In the genomic region with DNA sequence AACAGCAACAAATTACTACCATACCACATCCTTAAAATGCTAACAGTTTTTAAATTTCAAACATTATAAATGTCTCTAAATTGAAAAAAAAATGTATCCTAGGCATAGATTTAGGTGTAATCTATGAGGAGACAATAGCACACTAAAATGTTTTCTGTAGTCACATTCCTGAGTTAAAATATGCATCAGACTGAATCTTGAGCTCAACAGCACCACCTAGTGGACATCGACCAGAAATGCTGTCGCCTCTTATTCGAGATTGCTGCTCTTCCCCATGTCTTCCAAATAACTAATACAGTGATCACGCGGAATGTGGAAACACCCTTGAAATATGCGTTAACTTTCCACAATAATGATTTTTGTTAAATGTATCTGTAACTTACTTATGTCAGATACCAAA, we compare ENCODE assay signal across 8 mouse cellular contexts. TPM values are rescaled to one million over a fixed set of nuclear protein-coding genes. Genes with fewer than 3 reads are reported as not detected.
DNase-seq lines count a peak whose midpoint lies in the region; ATAC-seq and TF ChIP-seq lines count a peak whose summit lies in the region.

No protein-coding gene starts in this region.

- DNase-seq in kidney, postnatal 0 days (ENCODE audit: low spot score) = peak; percentile 81
- DNase-seq in adrenal gland, postnatal 36 days = peak; percentile 41 to 74
- peak; percentile 47 for DNase-seq in lung, postnatal 36 days
- peak; percentile 35 for DNase-seq in stomach, postnatal 0 days (ENCODE audit: low spot score)

- no peaks in the 10 kb centered on the region for H3K9me3 ChIP-seq in kidney, postnatal 0 days (replicated peaks; ENCODE audit: low read length)
- H3K9me3 ChIP-seq in kidney, embryonic 15.5 days (replicated peaks) = no peaks in the 10 kb centered on the region
- no peaks in the 10 kb centered on the region for H3K9me3 ChIP-seq in E14TG2a.4 (ENCODE audit: low read length)
- H3K9me3 ChIP-seq in stomach, postnatal 0 days (ENCODE audit: control insufficient read depth, low read length) = no peaks in the 10 kb centered on the region

- no peak overlapping the region for H3K9ac ChIP-seq in kidney, postnatal 0 days (ENCODE audit: low read depth, low read length)
- no peak overlapping the region for H3K9ac ChIP-seq in kidney, embryonic 15.5 days
- no peak overlapping the region for H3K9ac ChIP-seq in stomach, postnatal 0 days (ENCODE audit: low read length)

- ATAC-seq in kidney, postnatal 0 days (replicated peaks; ENCODE audit: low FRiP score, low read depth) = no peak
- ATAC-seq in kidney, embryonic 15.5 days (replicated peaks; ENCODE audit: low FRiP score) = no peak
- ATAC-seq in inflammation-experienced regulatory T-cells, adult 6 months = peak; percentile 73
- no peak for ATAC-seq in stomach, postnatal 0 days (ENCODE audit: low FRiP score, low TSS enrichment)

- H3K4me2 ChIP-seq in kidney, postnatal 0 days (ENCODE audit: low read length) = no peak overlapping the region
- no peak overlapping the region for H3K4me2 ChIP-seq in kidney, embryonic 15.5 days
- no peak overlapping the region for H3K4me2 ChIP-seq in stomach, postnatal 0 days (replicated peaks; ENCODE audit: low read depth)

- no peak for TF ChIP-seq POLR2A in embryonic fibroblast, embryonic 13.5 days (IDR thresholded peaks at IDR 0.05; ENCODE audit: low read depth, low read length)

- peak; percentile 88 for TF ChIP-seq CTCF in kidney, postnatal 0 days (IDR thresholded peaks at IDR 0.05; ENCODE audit: low read depth)
- TF ChIP-seq CTCF in E14TG2a.4 (conservative IDR thresholded peaks at IDR 0.05; ENCODE audit: low read length) = peak; percentile 80
- peak; percentile 39; the same call in 1 of the 2 replicates for TF ChIP-seq CTCF in embryonic fibroblast, embryonic 13.5 days (IDR thresholded peaks at IDR 0.05; ENCODE audit: borderline replicate concordance, insufficient read depth, low read length)
- peak; percentile 91 for TF ChIP-seq CTCF in stomach, postnatal 0 days (IDR thresholded peaks at IDR 0.05; ENCODE audit: low read depth)

- H3K27me3 ChIP-seq in kidney, postnatal 0 days (ENCODE audit: insufficient read depth, low read length) = no peaks in the 10 kb centered on the region
- peaks cover 9% of the 10 kb centered on the region; the same call in 1 of the 2 replicates for H3K27me3 ChIP-seq in kidney, embryonic 15.5 days
- peaks cover 3% of the 10 kb centered on the region; the same call in 1 of the 2 replicates for H3K27me3 ChIP-seq in E14TG2a.4 (ENCODE audit: insufficient read depth, low read length)
- no peaks in the 10 kb centered on the region for H3K27me3 ChIP-seq in stomach, postnatal 0 days (ENCODE audit: control insufficient read depth, insufficient read depth, low read length)

- WGBS in kidney, postnatal 0 days = 11% methylated on average over 6 of the region's 6 CpGs
- WGBS in kidney, embryonic 15.5 days = 15% methylated on average over 6 of the region's 6 CpGs
- WGBS in stomach, postnatal 0 days = 9% methylated on average over 6 of the region's 6 CpGs

- no peak overlapping the region for H3K27ac ChIP-seq in kidney, postnatal 0 days
- H3K27ac ChIP-seq in kidney, embryonic 15.5 days = no peak overlapping the region
- H3K27ac ChIP-seq in embryonic fibroblast, embryonic 13.5 days (ENCODE audit: insufficient read depth, low read length) = no peak overlapping the region
- H3K27ac ChIP-seq in stomach, postnatal 0 days (replicated peaks) = no peak overlapping the region

- no peaks in the 10 kb centered on the region for H3K4me1 ChIP-seq in kidney, postnatal 0 days (replicated peaks; ENCODE audit: insufficient read depth, low read length)
- H3K4me1 ChIP-seq in kidney, embryonic 15.5 days = 0 out of 2 replicates have a peak, but pooled peaks cover 7% of the 10 kb centered on the region
- H3K4me1 ChIP-seq in E14TG2a.4 (replicated peaks; ENCODE audit: low read depth, low read length) = no peaks in the 10 kb centered on the region
- H3K4me1 ChIP-seq in embryonic fibroblast, embryonic 13.5 days (ENCODE audit: control insufficient read depth, insufficient read depth, low read length) = no peaks in the 10 kb centered on the region
- no peaks in the 10 kb centered on the region for H3K4me1 ChIP-seq in stomach, postnatal 0 days (replicated peaks; ENCODE audit: control insufficient read depth, insufficient read depth)

- no peak for TF ChIP-seq EP300 in stomach, postnatal 0 days (optimal IDR thresholded peaks at IDR 0.05)

- H3K36me3 ChIP-seq in kidney, postnatal 0 days (ENCODE audit: insufficient read depth, low read length) = no peaks in the 10 kb centered on the region
- H3K36me3 ChIP-seq in kidney, embryonic 15.5 days = no peaks in the 10 kb centered on the region
- H3K36me3 ChIP-seq in E14TG2a.4 (ENCODE audit: insufficient read depth, low read length) = no peaks in the 10 kb centered on the region
- H3K36me3 ChIP-seq in stomach, postnatal 0 days (ENCODE audit: control insufficient read depth, insufficient read depth, low read length) = no peaks in the 10 kb centered on the region

- no peak overlapping the region for H3K4me3 ChIP-seq in kidney, postnatal 0 days (replicated peaks; ENCODE audit: low read depth, low read length)
- H3K4me3 ChIP-seq in kidney, embryonic 15.5 days (replicated peaks) = no peak overlapping the region
- H3K4me3 ChIP-seq in E14TG2a.4 (replicated peaks; ENCODE audit: low read length) = no peak overlapping the region
- H3K4me3 ChIP-seq in embryonic fibroblast, embryonic 13.5 days (ENCODE audit: insufficient read depth, low read length) = no peak overlapping the region
- no peak overlapping the region for H3K4me3 ChIP-seq in stomach, postnatal 0 days (ENCODE audit: low read depth, low read length)

RNA-seq across cellular contexts. Expression of gene Asb5, which starts 36.3 kb away (rescaled TPM):
- 6.2 and 6.6 TPM in 2 replicates for polyA plus RNA-seq in kidney, postnatal 0 days (2015; fragmentation: Nextera tagmentation; extraction: Ambion mirVana)
- polyA plus RNA-seq in kidney, embryonic 15.5 days (2015; fragmentation: Nextera tagmentation; extraction: Ambion mirVana) = 4.2 and 5.3 TPM in 2 replicates
- under 1 TPM in 1 of 2 experiments, not detected in 1; 0.69 TPM for total RNA-seq in adrenal gland, postnatal 36 days (2021)
- 0.33 and 0.80 TPM in 2 replicates for polyA plus RNA-seq in embryonic fibroblast, embryonic 13.5 days (2011; ENCODE audit: insufficient read length, low read depth, missing spikeins)
- polyA plus RNA-seq in inflammation-experienced regulatory T-cells, adult 6 months (2017; shearing (Covaris generic)) = not detected
- 3.8 and 4.2 TPM in 2 replicates for polyA plus RNA-seq in stomach, postnatal 0 days (2015; fragmentation: Nextera tagmentation; extraction: Ambion mirVana)

RNA-seq across cellular contexts. Expression of gene Spcs3, which starts 36.7 kb away (rescaled TPM):
- 94.0 and 103 TPM in 2 replicates for polyA plus RNA-seq in kidney, postnatal 0 days (2015; fragmentation: Nextera tagmentation; extraction: Ambion mirVana)
- 95.9 and 104 TPM in 2 replicates for polyA plus RNA-seq in kidney, embryonic 15.5 days (2015; fragmentation: Nextera tagmentation; extraction: Ambion mirVana)
- 10 to 100 TPM; 42.4 to 63.3 TPM for total RNA-seq in adrenal gland, postnatal 36 days (2021)
- 87.3 and 95.1 TPM in 2 replicates for polyA plus RNA-seq in embryonic fibroblast, embryonic 13.5 days (2011; ENCODE audit: insufficient read length, low read depth, missing spikeins)
- 100 to 1,000 TPM; 115 to 184 (median 120) TPM for polyA plus RNA-seq in inflammation-experienced regulatory T-cells, adult 6 months (2017; shearing (Covaris generic))
- 59.6 and 61.4 TPM in 2 replicates for polyA plus RNA-seq in stomach, postnatal 0 days (2015; fragmentation: Nextera tagmentation; extraction: Ambion mirVana)

Comparison
In these comparisons a context has a peak if more than half of its experiments do, and no peak if none do; other contexts are left out.
1. CTCF ChIP-seq: peak in every context shown above with its lines; median percentile 91 in stomach, postnatal 0 days; 88 in kidney, postnatal 0 days; 80 in E14TG2a.4; 39 in embryonic fibroblast, embryonic 13.5 days.